Mouse (Mus musculus) embryonic fibroblast, embryonic 13.5 days (primary cell): ENCODE data around the gene Epha8.

Experiments
- CTCF ChIP-seq: IDR thresholded peaks from 2 replicates; pipeline ENCODE4 v1.5.1; 2011; ENCODE audit warnings: mild to moderate bottlenecking, control low read depth, low read length, moderate library complexity, borderline replicate concordance; ENCODE audit not compliant: insufficient read depth
- POLR2A ChIP-seq: IDR thresholded peaks from 2 replicates; pipeline ENCODE4 v1.6.1; 2011; ENCODE audit warnings: low read depth, mild to moderate bottlenecking, control low read depth, low read length, moderate library complexity

GRCm38 (mm10) chr4:136898084-136898598, 58.5 kb downstream of the Epha8 start:
- TF ChIP-seq CTCF (no peak), POLR2A (no peak)
